Mouse (Mus musculus): ENCODE measurements around the gene Gja4. TPM values are rescaled to one million over a fixed set of nuclear protein-coding genes. Genes with fewer than 3 reads are reported as not detected.

Gene Gja4
- polyA plus RNA-seq, 1 experiment from 2014 or later, result 20.6 TPM

GRCm38 (mm10) chr4:127278451-127279001, 35.3 kb downstream of the Gja4 start:
- Histone ChIP-seq H3K4me3 (no peak overlapping the region), H3K27me3 (no peaks in the 10 kb centered on the region), H3K4me2 (no peak overlapping the region), H3K36me3 (no peaks in the 10 kb centered on the region), H3K9me3 (no peaks in the 10 kb centered on the region), H3K4me1 (replicated peaks) (no peaks in the 10 kb centered on the region), H3K9ac (no peak overlapping the region; the same call in 1 of the 2 replicates), H3K27ac (no peak overlapping the region)
- whole genome bisulfite sequencing, result 62% methylated on average over 9 of the region's 9 CpGs
- ATAC-seq (ENCODE audit: low FRiP score), result no peak

- no peak overlapping the region for H3K27ac ChIP-seq
- 32% methylated on average over 5 of the region's 5 CpGs for WGBS
- H3K36me3 ChIP-seq, result no peaks in the 10 kb centered on the region
- H3K4me3 ChIP-seq, result no peak overlapping the region
- no peaks in the 10 kb centered on the region for H3K9me3 ChIP-seq
- no peaks in the 10 kb centered on the region for H3K27me3 ChIP-seq
- no peak overlapping the region for H3K4me2 ChIP-seq
- 0 out of 2 replicates have a peak, but pooled peaks cover 6% of the 10 kb centered on the region for H3K4me1 ChIP-seq (replicated peaks)
- no peak for ATAC-seq (ENCODE audit: low FRiP score)
- no peak overlapping the region for H3K9ac ChIP-seq
Observed at GRCm38 (mm10) chr4:127264183-127264554, 49.7 kb downstream of the Gja4 start.

GRCm38 (mm10) chr4:127263438-127264182, 50.2 kb downstream of the Gja4 start:
- H3K27ac ChIP-seq, result no peak overlapping the region
- WGBS, result 60% methylated on average over 19 of the region's 19 CpGs
- no peak overlapping the region for H3K9ac ChIP-seq
- no peak overlapping the region for H3K4me2 ChIP-seq
- no peak for ATAC-seq (ENCODE audit: low FRiP score)
- H3K9me3 ChIP-seq, result no peaks in the 10 kb centered on the region
- H3K27me3 ChIP-seq, result no peaks in the 10 kb centered on the region
- 0 out of 2 replicates have a peak, but pooled peaks cover 6% of the 10 kb centered on the region for H3K4me1 ChIP-seq (replicated peaks)
- H3K36me3 ChIP-seq, result no peaks in the 10 kb centered on the region
- H3K4me3 ChIP-seq, result no peak overlapping the region

- H3K4me3 ChIP-seq, result no peak overlapping the region
- no peaks in the 10 kb centered on the region for H3K27me3 ChIP-seq
- H3K9me3 ChIP-seq, result no peaks in the 10 kb centered on the region
- 0 out of 2 replicates have a peak, but pooled peaks cover 6% of the 10 kb centered on the region for H3K4me1 ChIP-seq (replicated peaks)
- no peak overlapping the region for H3K4me2 ChIP-seq
- H3K9ac ChIP-seq, result no peak overlapping the region
- 92% methylated on average over 14 of the region's 14 CpGs for WGBS
- H3K36me3 ChIP-seq, result no peaks in the 10 kb centered on the region
- H3K27ac ChIP-seq, result no peak overlapping the region
- ATAC-seq (ENCODE audit: low FRiP score), result no peak
Observed at GRCm38 (mm10) chr4:127261601-127262000, 52.2 kb downstream of the Gja4 start.

Other genes with a start within 250 kb of the Gja4 start
- 29.5 and 33.1 TPM in 2 replicates for gene Zmym6, start 236.7 kb downstream of the Gja4 start, polyA plus RNA-seq (2015; fragmentation: Nextera tagmentation; extraction: Ambion mirVana)
- 20.5 and 21.5 TPM in 2 replicates for gene Tmem35b, start 190.3 kb downstream of the Gja4 start, polyA plus RNA-seq (2015; fragmentation: Nextera tagmentation; extraction: Ambion mirVana)
- 13.1 and 13.4 TPM in 2 replicates for gene Dlgap3, start 144.8 kb downstream of the Gja4 start, polyA plus RNA-seq (2015; fragmentation: Nextera tagmentation; extraction: Ambion mirVana)
- gene Smim12, start 70.3 kb downstream of the Gja4 start, polyA plus RNA-seq (2015; fragmentation: Nextera tagmentation; extraction: Ambion mirVana), result 55.6 and 56.1 TPM in 2 replicates
- gene Gjb3, start 16.8 kb upstream of the Gja4 start, polyA plus RNA-seq (2015; fragmentation: Nextera tagmentation; extraction: Ambion mirVana), result 0.30 and 0.54 TPM in 2 replicates
- 0.26 TPM in 1 of 2 replicates, not detected in the other for gene Gjb4, start 40.0 kb upstream of the Gja4 start, polyA plus RNA-seq (2015; fragmentation: Nextera tagmentation; extraction: Ambion mirVana)
- 0.18 and 0.25 TPM in 2 replicates for gene Gjb5, start 44.1 kb upstream of the Gja4 start, polyA plus RNA-seq (2015; fragmentation: Nextera tagmentation; extraction: Ambion mirVana)

Data from hindbrain, embryonic 13.5 days (tissue).